Mouse (Mus musculus): ENCODE results near the gene Luzp4. TPM values are rescaled to one million over a fixed set of nuclear protein-coding genes. Genes with fewer than 3 reads are reported as not detected.
"Not testable (repeated sequence)": the region's sequence is repeated elsewhere in the genome, so short reads cannot be mapped to it uniquely, and the experiment has no call there.

Luzp4 gene
- polyA plus RNA-seq (2016; fragmentation: Nextera tagmentation; extraction: Ambion mirVana): not detected in 2 replicates

DNA sequence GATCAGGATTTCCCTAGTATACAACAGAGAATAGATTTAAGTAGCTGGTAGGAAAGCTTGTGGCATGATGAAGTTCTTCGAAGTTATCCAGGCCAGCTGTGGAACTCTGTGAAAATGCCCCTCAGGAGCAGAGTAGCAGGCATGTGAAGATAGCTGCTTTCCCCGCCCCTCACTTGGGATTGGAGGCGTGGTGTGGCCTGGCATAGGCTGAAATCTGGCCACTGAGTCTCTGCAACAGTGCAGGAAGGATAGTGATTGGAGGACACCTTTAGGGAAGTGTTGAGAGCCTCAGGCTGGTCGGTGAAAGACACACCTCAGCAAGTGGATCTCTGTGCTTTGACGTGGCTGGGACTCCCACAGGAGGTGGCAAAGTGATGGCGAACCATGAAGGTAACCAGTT is at the start of gene Luzp4:
Luzp4 (plus strand) TSS at position 301 of the 400 bp plus-strand sequence.
- not testable (repeated sequence) for H3K4me1 ChIP-seq; H3K36me3 ChIP-seq; H3K4me2 ChIP-seq (replicated peaks); ATAC-seq (ENCODE audit: low FRiP score, low read depth); H3K9ac ChIP-seq; H3K27ac ChIP-seq; H3K27me3 ChIP-seq (replicated peaks); H3K4me3 ChIP-seq; H3K9me3 ChIP-seq
- WGBS: 70% methylated on average over 5 of the region's 6 CpGs

DNA sequence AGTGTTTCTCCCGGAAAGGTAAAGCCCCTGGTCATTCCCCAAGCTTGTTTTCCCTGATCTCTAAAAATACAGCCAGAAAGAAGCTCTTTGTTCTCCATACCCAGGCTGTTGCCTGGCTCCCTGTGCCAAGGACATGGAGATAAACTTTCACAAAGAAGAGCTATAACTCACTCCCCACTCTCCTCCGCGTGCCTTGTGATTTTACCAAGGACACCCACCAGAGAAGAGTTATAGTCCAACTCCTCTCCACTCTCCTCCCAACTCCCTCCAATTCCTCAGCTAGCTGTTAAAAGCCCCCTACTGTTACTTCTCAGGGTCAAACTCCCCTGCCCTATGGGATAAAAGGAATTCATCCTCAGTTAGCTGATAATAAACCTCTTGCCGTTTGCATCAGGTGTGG is 15.6 kb upstream of the Luzp4 start:
- H3K9me3 ChIP-seq; H3K4me3 ChIP-seq; H3K27me3 ChIP-seq (replicated peaks); H3K27ac ChIP-seq; ATAC-seq (ENCODE audit: low FRiP score, low read depth); H3K4me2 ChIP-seq (replicated peaks); H3K36me3 ChIP-seq; H3K9ac ChIP-seq; H3K4me1 ChIP-seq: not testable (repeated sequence)
- WGBS: 79% methylated on average over 4 of the region's 4 CpGs

Other genes starting within 250 kb of the Luzp4 start
- not detected in 2 replicates for gene Gm8334, start 242.5 kb upstream of the Luzp4 start, polyA plus RNA-seq (2016; fragmentation: Nextera tagmentation; extraction: Ambion mirVana)
- not detected in 2 replicates for gene Gm15127, start 194.0 kb upstream of the Luzp4 start, polyA plus RNA-seq (2016; fragmentation: Nextera tagmentation; extraction: Ambion mirVana)
- gene Ott, start 216.6 kb downstream of the Luzp4 start, polyA plus RNA-seq (2016; fragmentation: Nextera tagmentation; extraction: Ambion mirVana): not detected in 2 replicates

All from neural tube, embryonic 12.5 days (tissue).